Mouse (Mus musculus) gastrocnemius, adult 8-10 months (tissue): ENCODE measurements around the gene Thap8. TPM values are rescaled to one million over a fixed set of nuclear protein-coding genes. Genes with fewer than 3 reads are reported as not detected.
A peak's percentile ranks its signal among the peaks of the same experiment; 100 is the strongest.
"Not testable (repeated sequence)": the region's sequence is repeated elsewhere in the genome, so short reads cannot be mapped to it uniquely, and the experiment has no call there.

ENCODE experiments used
- DNase-seq, 2 experiments: peaks; one replicate each; pipeline ENCODE4 v3.0.0; 2022; ENCODE audit warnings: low spot score in 2 of 2
- total RNA-seq, 4 experiments: library from RNA; stranded (reverse); gene quantifications; 2 replicates each; pipeline ENCODE4 v1.2.4; 2022

The Thap8 gene
- not detected for total RNA-seq

DNA sequence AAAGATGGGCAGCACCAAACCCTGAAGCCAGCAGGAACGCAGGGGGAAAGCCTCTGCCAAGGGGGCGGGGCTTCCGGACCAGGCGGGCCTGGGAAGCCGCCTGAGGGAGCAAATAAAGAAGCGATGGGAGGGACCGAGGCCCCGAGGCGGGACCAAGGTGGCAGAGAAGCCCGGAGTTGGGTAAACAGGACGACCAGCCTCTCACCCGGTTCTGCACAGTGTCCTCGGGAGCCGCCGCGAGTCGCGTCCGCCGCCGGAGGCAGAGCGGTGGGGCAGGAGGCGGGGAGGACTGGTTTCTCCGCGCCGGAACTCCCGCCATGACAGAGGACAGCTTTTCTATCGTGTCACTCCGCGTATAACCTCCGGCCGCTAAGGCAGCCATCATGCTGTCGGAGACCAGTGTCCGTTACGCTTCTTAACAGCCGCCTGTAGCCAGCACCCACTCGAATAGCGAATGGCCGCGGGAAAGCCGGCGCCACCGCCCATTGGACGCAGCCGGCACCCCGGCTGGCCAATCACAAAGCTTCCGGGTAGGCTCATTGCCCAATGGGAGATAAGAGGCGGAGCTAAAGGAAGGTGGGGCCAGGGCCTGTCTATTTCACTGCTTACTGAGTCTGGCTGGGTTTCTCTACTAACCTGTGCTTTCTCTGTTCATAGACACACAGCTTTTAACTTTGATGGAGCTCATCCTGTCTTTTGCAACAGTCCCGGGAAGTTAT, at the start of gene Thap8, which contains the start of gene Wdr62:
TSS of gene Thap8 (plus strand) at position 144 of the 719 bp plus-strand sequence.
TSS of gene Wdr62 (minus strand) at position 469 of the 719 bp plus-strand sequence.
- DNase-seq, result peak; percentile 81 to 87

DNA sequence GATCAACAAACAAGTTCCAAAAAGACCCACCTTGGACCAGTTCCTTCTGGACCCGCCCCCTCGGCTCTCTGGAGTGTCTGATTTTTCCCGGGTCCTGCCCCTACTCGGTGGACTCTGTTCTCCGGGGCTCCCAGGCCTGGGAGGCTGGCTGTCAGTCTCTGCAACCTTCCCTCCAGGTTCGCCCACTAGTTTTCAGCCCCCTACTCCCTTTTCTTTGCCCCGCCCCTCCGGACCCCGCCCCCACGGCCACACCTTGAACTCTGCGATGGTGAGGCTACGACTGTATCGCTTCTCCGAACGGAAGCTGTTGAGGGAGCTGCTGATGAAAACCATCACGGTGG, 48.6 kb upstream of the Thap8 start:
- no peak for DNase-seq

GRCm38 (mm10) chr7:30231669-30232454, 48.0 kb upstream of the Thap8 start, which contains the start of the genes Polr2i and Tbcb:
TSS of gene Polr2i (plus strand) at chr7:30231948.
TSS of gene Tbcb (minus strand) at chr7:30232272.
- DNase-seq, result peak; percentile 94 to 98

DNA sequence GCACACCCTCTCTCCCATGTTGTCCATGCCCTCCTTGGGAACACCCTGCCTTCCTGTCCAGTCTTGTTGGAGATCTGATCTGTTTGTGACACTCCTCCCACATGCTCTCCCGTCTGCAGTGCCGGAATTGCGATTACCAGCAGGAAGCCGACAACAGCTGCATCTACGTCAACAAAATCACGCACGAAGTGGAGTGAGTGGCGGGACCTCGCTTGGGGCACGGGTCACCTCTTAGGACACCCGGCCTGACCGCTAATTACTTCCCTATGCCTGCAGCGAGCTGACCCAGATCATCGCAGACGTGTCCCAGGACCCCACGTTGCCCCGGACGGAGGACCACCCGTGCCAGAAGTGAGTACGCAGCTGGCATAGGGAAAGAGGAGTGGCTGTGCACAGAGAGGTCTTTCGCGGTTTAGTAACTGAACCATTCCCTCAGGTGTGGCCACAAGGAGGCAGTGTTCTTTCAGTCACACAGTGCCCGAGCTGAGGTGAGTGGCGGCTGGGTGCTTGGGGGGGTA, 47.2 kb upstream of the Thap8 start:
- DNase-seq, result no peak

DNA sequence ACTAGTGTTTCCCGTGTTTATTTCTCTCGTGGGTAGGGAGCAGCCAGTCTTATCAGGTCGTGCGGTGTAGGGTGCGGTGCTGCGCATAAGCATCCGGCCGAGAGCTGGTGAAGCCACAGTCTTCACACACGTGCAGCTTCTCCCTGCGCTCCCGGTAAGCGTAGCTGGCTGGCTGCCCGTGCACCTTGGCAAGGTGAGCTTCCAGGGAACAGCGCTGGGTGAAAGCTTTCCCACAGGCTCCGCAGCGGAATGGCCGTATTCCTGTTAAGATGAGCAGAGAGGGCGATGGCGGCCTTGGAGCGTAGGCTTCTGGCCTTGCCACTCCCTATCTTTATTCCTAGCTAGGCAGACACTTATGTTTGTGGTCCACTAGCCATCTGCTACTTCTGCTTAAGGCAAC, 46.5 kb upstream of the Thap8 start:
- DNase-seq, result peak in 1 of 2 experiments; percentile 23

DNA sequence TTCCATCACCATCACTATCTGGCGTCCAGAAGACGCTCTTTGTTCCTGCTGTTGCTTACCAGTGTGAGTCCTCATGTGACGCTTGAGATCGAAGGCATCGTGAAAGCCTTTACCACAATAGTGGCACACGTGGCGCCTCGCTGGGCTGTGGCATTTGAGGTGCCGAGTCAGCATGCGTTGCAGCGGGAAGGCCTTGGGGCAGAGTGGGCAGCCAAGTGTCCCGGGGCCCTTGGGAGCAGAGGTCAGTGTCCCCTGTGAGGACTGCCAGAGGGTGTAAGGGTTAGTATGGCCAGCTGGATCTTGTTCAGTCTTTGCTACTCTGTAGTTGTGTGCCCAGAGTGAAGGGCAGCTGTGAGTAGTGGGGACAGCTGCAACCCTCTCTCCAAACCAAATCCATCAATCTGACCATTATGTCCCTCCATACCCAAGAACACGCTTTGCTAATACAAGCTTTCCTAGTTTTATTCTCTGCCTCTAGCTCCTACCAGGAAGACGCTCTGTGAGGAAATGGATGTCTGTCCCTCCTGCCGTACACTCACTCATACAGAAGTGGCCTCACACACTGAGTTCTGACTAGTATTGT, 45.5 kb upstream of the Thap8 start:
- no peak for DNase-seq

DNA sequence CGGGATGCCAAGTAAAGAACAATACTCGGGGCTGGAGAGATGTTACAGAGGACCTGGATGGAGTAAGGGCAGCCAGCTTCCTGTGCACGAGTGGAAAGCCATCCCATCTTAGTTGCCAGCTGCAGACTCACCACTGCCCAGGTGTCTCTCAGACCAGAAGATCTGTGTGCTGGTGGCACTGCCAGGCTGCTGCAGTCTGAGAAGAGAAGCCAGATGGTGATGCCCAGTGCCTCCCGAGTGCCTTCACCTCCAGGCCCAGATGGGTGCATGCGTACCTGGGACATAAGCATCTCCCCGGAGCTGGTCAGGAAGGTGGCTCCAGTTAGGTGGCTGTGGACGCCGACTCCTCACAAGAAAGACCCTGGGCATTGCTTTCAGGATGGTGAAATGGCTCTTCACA, 44.8 kb upstream of the Thap8 start:
- DNase-seq, result no peak

- no peak for DNase-seq
Observed at GRCm38 (mm10) chr7:30235625-30236024, 44.3 kb upstream of the Thap8 start, which contains the start of gene Ovol3. TSS of gene Ovol3 (minus strand) at chr7:30235725.

DNA sequence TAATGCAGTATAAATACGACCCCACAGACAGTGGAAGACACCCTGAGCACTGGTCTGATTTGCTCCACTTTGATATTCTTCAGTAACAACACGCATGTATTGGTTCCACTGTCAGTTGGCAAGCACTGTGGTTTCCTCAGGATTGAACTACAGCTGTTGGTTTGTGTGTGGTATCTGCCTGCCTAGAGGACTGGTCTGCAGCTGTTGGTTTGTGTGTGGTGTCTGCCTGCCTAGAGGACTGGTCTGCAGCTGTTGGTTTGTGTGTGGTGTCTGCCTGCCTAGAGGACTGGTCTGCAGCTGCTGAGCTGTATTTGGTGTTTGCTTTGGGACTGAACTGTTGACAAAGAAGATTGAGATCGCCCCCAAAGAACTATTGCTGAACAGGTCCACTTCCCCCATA, 42.5 kb upstream of the Thap8 start:
- not testable (repeated sequence) for DNase-seq

DNA sequence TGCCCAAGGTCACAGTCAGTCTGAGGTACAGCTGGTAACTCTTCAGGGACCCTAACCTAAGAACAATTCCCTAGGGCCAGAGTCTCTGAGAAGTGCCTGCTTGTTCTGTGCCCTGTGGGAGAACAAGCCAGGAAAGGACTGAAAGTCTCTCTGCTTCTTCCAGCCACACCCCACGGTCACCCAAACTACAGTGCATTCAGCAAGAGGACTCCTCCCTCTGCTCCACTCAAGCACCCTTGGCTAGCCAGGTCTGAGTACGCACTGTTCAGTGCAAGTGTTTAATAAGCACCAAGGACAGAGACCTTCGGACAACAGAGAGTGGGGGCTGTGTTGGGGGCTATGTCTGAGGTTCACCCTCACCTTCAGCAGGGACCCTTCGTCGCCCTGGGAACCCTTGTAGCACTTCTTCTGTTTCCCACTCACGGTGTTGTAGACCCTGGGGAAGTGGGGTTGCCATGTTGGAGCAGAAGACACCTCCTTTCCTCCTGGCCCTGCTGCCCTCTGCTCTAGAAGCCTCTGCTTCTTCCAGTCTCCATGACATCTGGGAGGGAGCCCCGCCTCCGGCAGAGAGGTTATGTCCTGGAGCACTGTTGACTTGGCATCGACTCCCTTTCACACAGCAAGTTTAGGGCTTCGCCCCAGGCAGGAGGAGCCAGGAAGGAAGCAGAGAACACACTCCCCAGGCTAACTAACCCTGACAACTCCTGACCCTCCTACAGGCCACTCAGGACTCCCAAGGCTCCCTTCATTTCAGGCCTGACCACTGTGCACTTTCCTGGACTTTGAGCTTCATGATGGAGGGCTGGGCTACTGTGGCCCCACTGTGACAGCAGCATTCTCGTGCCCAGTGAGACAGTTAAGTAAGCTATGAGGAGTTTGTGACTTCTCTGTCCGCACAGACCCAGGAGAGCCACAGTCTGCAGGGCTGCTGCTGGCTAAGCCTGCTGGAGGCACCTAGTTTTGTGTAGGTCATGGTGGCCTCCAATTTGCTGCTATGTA, 27.6 kb upstream of the Thap8 start:
- peak; percentile 29 to 58 for DNase-seq

GRCm38 (mm10) chr7:30265041-30265440, 14.9 kb upstream of the Thap8 start:
- DNase-seq, result no peak

DNA sequence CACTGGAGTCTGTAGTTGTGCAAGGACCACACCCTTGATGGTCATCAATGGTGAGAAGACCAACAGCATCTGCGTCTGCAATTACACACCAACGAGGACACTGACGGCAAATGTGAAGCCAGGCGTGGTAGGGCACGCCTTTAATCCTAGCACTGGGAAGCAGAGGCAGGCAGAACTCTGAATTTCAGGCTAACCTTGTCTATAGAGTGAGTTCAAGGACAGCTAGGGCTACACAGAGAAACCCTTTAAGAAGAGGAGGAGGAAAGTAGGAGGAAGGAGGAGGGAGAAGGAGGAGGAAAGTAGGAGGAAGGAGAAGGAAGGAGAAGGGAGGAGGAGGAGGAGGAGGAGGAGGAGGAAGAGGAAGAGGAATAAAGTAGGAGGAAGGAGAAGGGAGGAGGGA, 14.4 kb upstream of the Thap8 start:
- DNase-seq, result no peak

DNA sequence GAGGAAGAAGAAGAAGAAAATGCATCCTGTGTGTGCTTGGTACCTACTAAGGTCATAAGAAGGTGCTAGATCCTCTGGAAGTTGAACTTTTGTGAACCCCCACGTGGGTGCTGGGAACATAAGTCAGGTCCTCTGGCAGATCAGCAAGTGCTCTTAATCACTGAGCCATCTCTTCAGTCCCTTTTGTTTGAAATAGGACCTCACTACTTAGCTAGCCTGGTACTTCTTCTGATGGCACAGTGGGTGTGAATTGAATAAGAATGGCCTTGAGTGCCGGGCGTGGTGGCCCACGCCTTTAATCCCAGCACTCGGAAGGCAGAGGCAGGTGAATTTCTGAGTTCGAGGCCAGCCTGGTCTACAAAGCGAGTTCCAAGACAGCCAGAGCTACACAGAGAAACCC, 14.0 kb upstream of the Thap8 start:
- DNase-seq, result no peak

GRCm38 (mm10) chr7:30266780-30267179, 13.1 kb upstream of the Thap8 start:
- no peak for DNase-seq

GRCm38 (mm10) chr7:30269641-30270040, 10.3 kb upstream of the Thap8 start:
- no peak for DNase-seq

DNA sequence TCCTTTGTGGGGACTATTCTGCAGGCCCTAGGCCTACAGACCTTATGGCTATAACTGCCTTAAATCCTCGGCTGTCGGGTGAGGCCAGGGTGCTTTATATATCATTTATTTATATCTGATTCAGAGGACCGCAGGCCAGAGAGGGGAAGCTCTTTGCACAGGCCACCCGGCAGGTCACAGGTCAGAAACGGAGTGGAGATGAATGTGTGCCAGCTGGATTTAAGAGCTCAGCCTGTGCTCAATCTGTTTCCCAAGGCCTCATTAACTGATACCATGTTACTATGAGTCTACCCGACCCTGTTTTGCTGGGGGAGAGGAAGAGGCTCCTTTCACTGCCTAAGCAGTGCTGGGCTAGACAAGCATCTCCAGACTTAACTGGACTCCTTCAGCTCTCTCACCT, 5.5 kb upstream of the Thap8 start:
- no peak for DNase-seq

- DNase-seq, result no peak
Observed at GRCm38 (mm10) chr7:30278911-30279310, 983 bp upstream of the Thap8 start.

DNA sequence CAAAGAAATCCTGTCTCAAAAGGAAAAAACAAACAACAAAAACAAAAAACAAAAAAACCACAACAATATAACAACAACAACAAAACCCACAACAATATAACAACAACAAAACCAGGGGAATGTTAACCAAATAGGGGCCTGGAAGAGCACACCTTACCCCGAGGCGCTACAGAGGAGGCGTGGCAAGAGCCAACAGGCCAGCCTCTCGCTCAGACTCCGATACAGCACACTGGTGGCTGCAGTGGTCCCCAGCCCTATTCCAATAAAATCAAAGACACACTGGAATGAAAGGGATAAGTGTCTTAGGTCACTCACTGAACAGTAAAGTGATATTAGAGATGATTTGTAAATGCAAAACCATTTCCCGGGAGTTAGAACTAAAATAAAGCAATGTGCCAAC, 358 bp upstream of the Thap8 start:
- no peak for DNase-seq

DNA sequence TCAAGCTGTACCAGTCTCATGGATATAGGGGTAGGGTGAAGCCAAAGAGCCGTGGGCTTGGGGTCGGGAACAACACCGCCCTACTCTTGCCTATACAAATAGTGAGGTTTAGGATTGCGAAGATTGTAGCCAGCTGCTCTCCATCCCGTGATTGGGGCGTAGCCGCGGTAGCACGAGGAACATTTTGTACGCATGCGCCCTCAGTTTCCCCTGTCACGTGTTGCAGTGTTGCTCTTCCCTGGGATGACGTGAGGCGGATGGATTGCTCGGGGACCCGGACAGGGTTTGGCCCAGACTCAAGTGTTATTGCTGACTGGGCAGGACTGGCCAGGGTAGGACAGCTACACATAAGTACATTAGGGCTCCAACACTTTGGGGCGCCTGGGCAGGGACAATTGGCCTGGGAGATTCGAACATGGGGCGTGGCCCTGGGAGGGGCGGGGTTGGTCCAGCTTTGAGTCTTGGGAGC, 810 bp downstream of the Thap8 start:
- DNase-seq, result peak; percentile 81 to 84

GRCm38 (mm10) chr7:30281522-30281921, 1.6 kb downstream of the Thap8 start:
- DNase-seq, result no peak

GRCm38 (mm10) chr7:30282740-30283139, 2.8 kb downstream of the Thap8 start:
- peak in 1 of 2 experiments; percentile 18 for DNase-seq
